Mouse (Mus musculus) bone marrow macrophage, adult 2 months (primary cell): ENCODE results near the gene Wbp2.

Experiments
- CTCF ChIP-seq: IDR thresholded peaks from 2 replicates; pipeline ENCODE4 v1.5.1; 2012; ENCODE audit warnings: low read depth, mild to moderate bottlenecking, low read length, moderate library complexity
- POLR2A ChIP-seq: IDR thresholded peaks from 2 replicates; pipeline ENCODE4 v1.6.1; 2012; ENCODE audit warnings: mild to moderate bottlenecking, low read depth, low read length, borderline replicate concordance

DNA sequence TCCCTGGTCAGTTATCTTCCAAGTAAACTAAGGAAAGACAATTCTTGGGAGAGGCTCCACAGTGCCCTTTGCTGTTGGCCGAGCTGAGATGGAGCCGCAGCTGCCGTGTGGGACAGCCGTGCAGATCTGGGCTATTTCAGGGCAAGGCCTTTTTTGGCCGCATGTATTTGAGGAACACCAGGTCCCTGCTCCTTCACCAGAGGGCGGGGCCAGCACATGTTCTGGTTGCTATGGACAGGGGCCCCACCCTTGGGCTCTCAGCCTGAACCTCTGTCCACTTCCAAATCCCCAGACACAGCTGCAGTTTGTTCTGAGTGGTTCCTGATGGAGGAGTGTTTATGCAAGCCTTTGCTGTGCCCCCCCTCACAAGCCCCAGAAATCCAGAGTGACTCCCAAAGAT, 13.6 kb upstream of the Wbp2 start:
- no peak for TF ChIP-seq POLR2A
- no peak for TF ChIP-seq CTCF
